Mouse (Mus musculus) kidney, adult 2 months (tissue): ENCODE measurements around the gene Setd1a. TPM values are rescaled to one million over a fixed set of nuclear protein-coding genes. Genes with fewer than 3 reads are reported as not detected.

ENCODE experiments used
- DNase-seq: peaks from one replicate; pipeline ENCODE4 v3.0.0; 2021
- H3K27ac ChIP-seq: fragments of 200-500 bp; 2 replicates; pipeline ENCODE4 v1.5.1; 2012; ENCODE audit warnings: low read depth, low read length, control low read depth, inconsistent platforms; ENCODE audit not compliant: insufficient read depth
- H3K27me3 ChIP-seq: fragments of 200-500 bp; replicated peaks from 2 replicates; pipeline ENCODE4 v1.6.1; 2012; ENCODE audit warnings: mild to moderate bottlenecking, moderate library complexity, low read length, inconsistent platforms; ENCODE audit not compliant: control insufficient read depth, insufficient read depth
- H3K36me3 ChIP-seq: fragments of 200-500 bp; 2 replicates; pipeline ENCODE4 v1.6.1; 2012; ENCODE audit warnings: mild to moderate bottlenecking, moderate library complexity, low read length, inconsistent platforms; ENCODE audit not compliant: control insufficient read depth, insufficient read depth
- H3K4me1 ChIP-seq: fragments of 200-500 bp; 2 replicates; pipeline ENCODE4 v1.6.1; 2011; ENCODE audit warnings: low read length; ENCODE audit not compliant: control insufficient read depth, insufficient read depth
- H3K4me3 ChIP-seq: fragments of 200-500 bp; 2 replicates; pipeline ENCODE4 v1.5.1; 2011; ENCODE audit warnings: mild to moderate bottlenecking, low read depth, low read length, control low read depth; ENCODE audit not compliant: insufficient read depth
- CTCF ChIP-seq: fragments of 200-500 bp; conservative IDR thresholded peaks from 2 replicates; pipeline ENCODE4 v1.5.1; 2011; ENCODE audit warnings: low read depth, mild to moderate bottlenecking, control low read depth, low read length, moderate library complexity, mixed read lengths; ENCODE audit not compliant: insufficient read depth, insufficient read length
- POLR2A ChIP-seq: fragments of 200-500 bp; IDR thresholded peaks from one replicate; pipeline ENCODE4 v1.6.1; 2011; ENCODE audit warnings: low read depth, low read length, control low read depth
- WGBS: fragments of 180-500 bp; shearing (Covaris S2); methylation state at CpG from one replicate; pipeline ENCODE4 v1.1.7; 2018; 5-methylcytosine and 5-hydroxymethylcytosine counted together
- polyA plus RNA-seq: library from polyadenylated mRNA; depleted of rRNA; stranded (reverse); fragments of >200 nt; gene quantifications from 2 replicates; pipeline ENCODE4 v1.2.3, GENCODE M21; 2012

Setd1a gene
- polyA plus RNA-seq, 1 experiment: 10.9 TPM

GRCm38 (mm10) chr7:127812292-127812691, 35.8 kb downstream of the Setd1a start:
- Histone ChIP-seq H3K27ac (no peak overlapping the region), H3K4me1 (no peaks in the 10 kb centered on the region), H3K27me3 (no peaks in the 10 kb centered on the region), H3K36me3 (no peaks in the 10 kb centered on the region), H3K4me3 (no peak overlapping the region)
- 91% methylated on average over 3 of the region's 3 CpGs for WGBS
- TF ChIP-seq CTCF (no peak), POLR2A (no peak)
- no peak for DNase-seq

- Histone ChIP-seq H3K4me1 (no peaks in the 10 kb centered on the region), H3K36me3 (no peaks in the 10 kb centered on the region), H3K27me3 (no peaks in the 10 kb centered on the region), H3K4me3 (no peak overlapping the region), H3K27ac (peak overlapping the region; percentile 33; the same call in 1 of the 2 replicates)
- DNase-seq: peak; percentile 19
- 38% methylated on average over 4 of the region's 4 CpGs for WGBS
- TF ChIP-seq CTCF (no peak), POLR2A (no peak)
These were observed 37.4 kb downstream of the Setd1a start for GRCm38 (mm10) chr7:127813821-127814220.

GRCm38 (mm10) chr7:127814241-127814921, 37.9 kb downstream of the Setd1a start:
- DNase-seq: peak; percentile 66
- no peak for TF ChIP-seq CTCF
- TF ChIP-seq POLR2A: no peak
- WGBS: 61% methylated on average over 19 of the region's 19 CpGs
- Histone ChIP-seq H3K4me1 (no peaks in the 10 kb centered on the region), H3K4me3 (no peak overlapping the region), H3K27ac (peak overlapping the region; percentile 33; the same call in 1 of the 2 replicates), H3K27me3 (no peaks in the 10 kb centered on the region), H3K36me3 (no peaks in the 10 kb centered on the region)

GRCm38 (mm10) chr7:127815116-127815665, 38.7 kb downstream of the Setd1a start:
- H3K27ac ChIP-seq: no peak overlapping the region
- no peak for DNase-seq
- no peak for TF ChIP-seq CTCF
- TF ChIP-seq POLR2A: no peak
- H3K4me3 ChIP-seq: no peak overlapping the region
- 82% methylated on average over 15 of the region's 15 CpGs for WGBS
- no peaks in the 10 kb centered on the region for H3K36me3 ChIP-seq
- no peaks in the 10 kb centered on the region for H3K4me1 ChIP-seq
- H3K27me3 ChIP-seq: no peaks in the 10 kb centered on the region

GRCm38 (mm10) chr7:127815954-127816821, 39.7 kb downstream of the Setd1a start:
- H3K4me3 ChIP-seq: no peak overlapping the region
- no peak overlapping the region for H3K27ac ChIP-seq
- H3K4me1 ChIP-seq: no peaks in the 10 kb centered on the region
- peak; percentile 59 for DNase-seq
- 49% methylated on average over 15 of the region's 15 CpGs for WGBS
- TF ChIP-seq POLR2A (no peak), CTCF (peak; percentile 57)
- H3K27me3 ChIP-seq: no peaks in the 10 kb centered on the region
- no peaks in the 10 kb centered on the region for H3K36me3 ChIP-seq

GRCm38 (mm10) chr7:127817053-127817452, 40.6 kb downstream of the Setd1a start:
- no peak for DNase-seq
- 52% methylated on average over 7 of the region's 7 CpGs for WGBS
- no peak for TF ChIP-seq CTCF
- no peak for TF ChIP-seq POLR2A
- Histone ChIP-seq H3K36me3 (no peaks in the 10 kb centered on the region), H3K4me1 (no peaks in the 10 kb centered on the region), H3K4me3 (no peak overlapping the region), H3K27me3 (no peaks in the 10 kb centered on the region), H3K27ac (no peak overlapping the region)

- DNase-seq: no peak
- WGBS: 86% methylated on average over 5 of the region's 5 CpGs
- no peaks in the 10 kb centered on the region for H3K4me1 ChIP-seq
- H3K27ac ChIP-seq: no peak overlapping the region
- TF ChIP-seq POLR2A (no peak), CTCF (no peak)
- H3K4me3 ChIP-seq: no peak overlapping the region
- H3K36me3 ChIP-seq: no peaks in the 10 kb centered on the region
- H3K27me3 ChIP-seq: no peaks in the 10 kb centered on the region
These were observed 41.3 kb downstream of the Setd1a start for GRCm38 (mm10) chr7:127817776-127818175.
